Mouse (Mus musculus) megakaryocyte, embryonic 14.5 days (primary cell): Measurements from ENCODE around the gene Alk.

Experiments used
- FLI1 ChIP-seq: IDR thresholded peaks from 2 replicates; pipeline ENCODE4 v1.6.1; 2012; ENCODE audit warnings: low read length, inconsistent platforms, mixed read lengths
- GATA1 ChIP-seq: IDR thresholded peaks from 3 replicates; pipeline ENCODE4 v1.6.1; 2012; ENCODE audit warnings: mixed read lengths, low read length, inconsistent platforms, borderline replicate concordance

GRCm38 (mm10) chr17:72062978-72063377 lies 541.4 kb downstream of the Alk start:
- TF ChIP-seq GATA1 (no peak), FLI1 (no peak)
